Mouse (Mus musculus) embryonic facial prominence, embryonic 11.5 days (tissue): ENCODE results near the gene Helz. TPM values are rescaled to one million over a fixed set of nuclear protein-coding genes. Genes with fewer than 3 reads are reported as not detected.
"Not testable (repeated sequence)": the region's sequence is repeated elsewhere in the genome, so short reads cannot be mapped to it uniquely, and the experiment has no call there.

Experiments used
- ATAC-seq: fragments of 200-750 bp; cut with Nextera tagmentation; replicated peaks from 2 replicates; pipeline ENCODE4 v1.8.0; 2017; ENCODE audit warnings: low read depth; ENCODE audit not compliant: insufficient number of reproducible peaks, low FRiP score, low TSS enrichment
- DNase-seq: peaks from one replicate; pipeline ENCODE4 v3.0.0-alpha.2; 2015; ENCODE audit warnings: low spot score
- H3K27ac ChIP-seq: fragments of 300-500 bp; sonication (generic); replicated peaks from 2 replicates; pipeline ENCODE4 v1.5.1; 2014; ENCODE audit warnings: mild to moderate bottlenecking, low read depth, low read length, control low read depth
- H3K27me3 ChIP-seq: fragments of 300-500 bp; sonication (generic); 2 replicates; pipeline ENCODE4 v1.6.1; 2014; ENCODE audit warnings: mild to moderate bottlenecking, low read length, moderate library complexity, mixed read lengths; ENCODE audit not compliant: control insufficient read depth, insufficient read depth
- H3K36me3 ChIP-seq: fragments of 300-500 bp; sonication (generic); replicated peaks from 2 replicates; pipeline ENCODE4 v1.6.1; 2014; ENCODE audit warnings: low read depth, mild to moderate bottlenecking, low read length, moderate library complexity, mixed read lengths; ENCODE audit not compliant: control insufficient read depth, insufficient read depth
- H3K4me1 ChIP-seq: fragments of 300-500 bp; sonication (generic); 2 replicates; pipeline ENCODE4 v1.6.1; 2014; ENCODE audit warnings: low read length, mixed read lengths; ENCODE audit not compliant: control insufficient read depth, insufficient read depth
- H3K4me2 ChIP-seq: fragments of 300-500 bp; sonication (generic); 2 replicates; pipeline ENCODE4 v1.6.1; 2014; ENCODE audit warnings: low read depth, mild to moderate bottlenecking, control low read depth, low read length, moderate library complexity
- H3K4me3 ChIP-seq: fragments of 300-500 bp; sonication (generic); 2 replicates; pipeline ENCODE4 v1.5.1; 2014; ENCODE audit warnings: low read depth, low read length, control low read depth
- H3K9ac ChIP-seq: fragments of 300-500 bp; sonication (generic); replicated peaks from 2 replicates; pipeline ENCODE4 v1.6.1; 2014; ENCODE audit warnings: mild to moderate bottlenecking, control low read depth, low read length
- H3K9me3 ChIP-seq: fragments of 300-500 bp; sonication (generic); replicated peaks from 2 replicates; pipeline ENCODE4 v1.6.1; 2016; ENCODE audit warnings: mild to moderate bottlenecking, low read length, inconsistent platforms, mixed read lengths; ENCODE audit not compliant: control insufficient read depth
- WGBS: fragments of 180-500 bp; shearing (Covaris S2); extraction: QIAGEN DNeasy Blood & Tissue Kit; methylation state at CpG from one replicate; pipeline ENCODE4 v1.1.7; 2014; 5-methylcytosine and 5-hydroxymethylcytosine counted together
- polyA plus RNA-seq: library from polyadenylated mRNA; unstranded; fragments of >200 nt; fragmentation: Nextera tagmentation; extraction: Ambion mirVana; gene quantifications from 2 replicates; pipeline ENCODE4 v1.2.1, GENCODE M21; 2014

Gene Helz
- polyA plus RNA-seq, 1 experiment from 2014 or later, result 15.3 TPM

GRCm38 (mm10) chr11:107567431-107567830 is 19.7 kb downstream of the Helz start:
- DNase-seq, result no peak
- H3K4me3 ChIP-seq, result no peak overlapping the region
- H3K4me2 ChIP-seq, result no peak overlapping the region
- no peak for ATAC-seq
- H3K4me1 ChIP-seq, result no peaks in the 10 kb centered on the region
- no peaks in the 10 kb centered on the region for H3K9me3 ChIP-seq
- 94% methylated on average over 3 of the region's 3 CpGs for WGBS
- H3K9ac ChIP-seq, result no peak overlapping the region
- H3K36me3 ChIP-seq, result no peaks in the 10 kb centered on the region; the same call in 1 of the 2 replicates
- H3K27ac ChIP-seq, result no peak overlapping the region
- H3K27me3 ChIP-seq, result no peaks in the 10 kb centered on the region

GRCm38 (mm10) chr11:107568466-107568995 is 20.8 kb downstream of the Helz start:
- 95% methylated on average over 6 of the region's 6 CpGs for WGBS
- Histone ChIP-seq H3K36me3 (no peaks in the 10 kb centered on the region; the same call in 1 of the 2 replicates), H3K4me2 (no peak overlapping the region), H3K27me3 (no peaks in the 10 kb centered on the region), H3K4me3 (no peak overlapping the region), H3K9ac (no peak overlapping the region), H3K27ac (no peak overlapping the region), H3K4me1 (no peaks in the 10 kb centered on the region), H3K9me3 (no peaks in the 10 kb centered on the region)
- DNase-seq (no peak), ATAC-seq (no peak)

GRCm38 (mm10) chr11:107570891-107571290 is 23.2 kb downstream of the Helz start:
- DNase-seq, H3K27ac ChIP-seq, H3K9me3 ChIP-seq, H3K4me2 ChIP-seq, H3K27me3 ChIP-seq, H3K4me3 ChIP-seq, H3K4me1 ChIP-seq, H3K36me3 ChIP-seq, H3K9ac ChIP-seq, ATAC-seq: not testable (repeated sequence)
- WGBS, result 68% methylated on average over 8 of the region's 8 CpGs

- DNase-seq, result no peak
- Histone ChIP-seq H3K27me3 (no peaks in the 10 kb centered on the region), H3K4me1 (no peaks in the 10 kb centered on the region), H3K9ac (no peak overlapping the region), H3K4me3 (no peak overlapping the region), H3K4me2 (no peak overlapping the region), H3K27ac (no peak overlapping the region), H3K9me3 (no peaks in the 10 kb centered on the region), H3K36me3 (peaks cover 4% of the 10 kb centered on the region)
- WGBS, result 94% methylated on average over 2 of the region's 2 CpGs
- ATAC-seq, result no peak
Measured at GRCm38 (mm10) chr11:107571318-107571717, 23.6 kb downstream of the Helz start.

- no peaks in the 10 kb centered on the region for H3K9me3 ChIP-seq
- H3K27me3 ChIP-seq, result no peaks in the 10 kb centered on the region
- DNase-seq (no peak), ATAC-seq (no peak)
- no peaks in the 10 kb centered on the region for H3K4me1 ChIP-seq
- H3K36me3 ChIP-seq, result peaks cover 4% of the 10 kb centered on the region
- H3K9ac ChIP-seq, result no peak overlapping the region
- no peak overlapping the region for H3K4me2 ChIP-seq
- no peak overlapping the region for H3K27ac ChIP-seq
- no peak overlapping the region for H3K4me3 ChIP-seq
- 84% methylated on average over 3 of the region's 3 CpGs for WGBS
Measured at GRCm38 (mm10) chr11:107572551-107572950, 24.8 kb downstream of the Helz start.

GRCm38 (mm10) chr11:107573061-107573692 is 25.4 kb downstream of the Helz start:
- Histone ChIP-seq H3K27me3 (no peaks in the 10 kb centered on the region), H3K4me1 (no peaks in the 10 kb centered on the region), H3K4me2 (no peak overlapping the region), H3K36me3 (peaks cover 4% of the 10 kb centered on the region), H3K9me3 (no peaks in the 10 kb centered on the region), H3K4me3 (no peak overlapping the region), H3K9ac (no peak overlapping the region), H3K27ac (no peak overlapping the region)
- 80% methylated on average over 11 of the region's 11 CpGs for WGBS
- DNase-seq (no peak), ATAC-seq (no peak)

- WGBS, result 73% methylated on average over 6 of the region's 6 CpGs
Measured at GRCm38 (mm10) chr11:107573847-107574246, 26.1 kb downstream of the Helz start.

GRCm38 (mm10) chr11:107574811-107575705 is 27.3 kb downstream of the Helz start:
- Histone ChIP-seq H3K27ac (no peak overlapping the region), H3K4me2 (no peak overlapping the region), H3K27me3 (no peaks in the 10 kb centered on the region), H3K9ac (no peak overlapping the region), H3K9me3 (no peaks in the 10 kb centered on the region), H3K36me3 (peaks cover 4% of the 10 kb centered on the region), H3K4me1 (no peaks in the 10 kb centered on the region), H3K4me3 (no peak overlapping the region)
- ATAC-seq (no peak), DNase-seq (no peak)
- WGBS, result 96% methylated on average over 20 of the region's 20 CpGs

More at GRCm38 (mm10) chr11:107573847-107574246, 26.1 kb downstream of the Helz start:
- Histone ChIP-seq H3K27ac (no peak overlapping the region), H3K4me2 (no peak overlapping the region), H3K9ac (no peak overlapping the region), H3K9me3 (no peaks in the 10 kb centered on the region), H3K27me3 (no peaks in the 10 kb centered on the region), H3K4me3 (no peak overlapping the region), H3K4me1 (no peaks in the 10 kb centered on the region), H3K36me3 (peaks cover 4% of the 10 kb centered on the region)
- ATAC-seq (no peak), DNase-seq (no peak)
